Mouse (Mus musculus): ENCODE measurements around the gene Sptbn1. TPM values are rescaled to one million over a fixed set of nuclear protein-coding genes. Genes with fewer than 3 reads are reported as not detected.

Sptbn1 gene
- 21.4 and 43.1 TPM in 2 replicates for polyA plus RNA-seq (2012; rRNA removed)

GRCm38 (mm10) chr11:30267892-30268647, at the start of gene Sptbn1:
Gene Sptbn1, minus strand, starts transcription at chr11:30268175.
- WGBS = 1% methylated on average over 53 of the region's 81 CpGs
- peaks cover 23% of the 10 kb centered on the region for H3K27me3 ChIP-seq (ENCODE audit: control insufficient read depth, insufficient read depth, low read length)
- H3K4me1 ChIP-seq (ENCODE audit: control insufficient read depth, insufficient read depth, insufficient read length, low read length) = peaks cover 5% of the 10 kb centered on the region; the same call in 1 of the 2 replicates
- H3K27ac ChIP-seq (ENCODE audit: insufficient read depth, low read depth, low read length) = peak within 1 kb of the TSS; percentile 66
- H3K4me3 ChIP-seq (ENCODE audit: low read depth, low read length) = peak within 1 kb of the TSS; percentile 77
- peak; percentile 59; the same call in 1 of the 2 replicates for TF ChIP-seq POLR2A (IDR thresholded peaks at IDR 0.05; ENCODE audit: low read depth, low read length)
- no peak for TF ChIP-seq CTCF (IDR thresholded peaks at IDR 0.05; ENCODE audit: extremely low read depth, insufficient read length, insufficient replicate concordance, low read depth, low read length)
- no peaks in the 10 kb centered on the region for H3K36me3 ChIP-seq (ENCODE audit: control insufficient read depth, insufficient read depth, low read length)

- H3K27ac ChIP-seq (ENCODE audit: insufficient read depth, low read depth, low read length) = no peak overlapping the region
- no peak overlapping the region for H3K4me3 ChIP-seq (ENCODE audit: low read depth, low read length)
- no peaks in the 10 kb centered on the region for H3K36me3 ChIP-seq (ENCODE audit: control insufficient read depth, insufficient read depth, low read length)
- no peaks in the 10 kb centered on the region for H3K4me1 ChIP-seq (ENCODE audit: control insufficient read depth, insufficient read depth, insufficient read length, low read length)
- H3K27me3 ChIP-seq (ENCODE audit: control insufficient read depth, insufficient read depth, low read length) = no peaks in the 10 kb centered on the region
- no peak for TF ChIP-seq CTCF (IDR thresholded peaks at IDR 0.05; ENCODE audit: extremely low read depth, insufficient read length, insufficient replicate concordance, low read depth, low read length)
- TF ChIP-seq POLR2A (IDR thresholded peaks at IDR 0.05; ENCODE audit: low read depth, low read length) = no peak
Measured at GRCm38 (mm10) chr11:30294279-30294678, 26.3 kb upstream of the Sptbn1 start.

- Histone ChIP-seq H3K27me3 (ENCODE audit: control insufficient read depth, insufficient read depth, low read length) (no peaks in the 10 kb centered on the region), H3K36me3 (ENCODE audit: control insufficient read depth, insufficient read depth, low read length) (no peaks in the 10 kb centered on the region), H3K27ac (ENCODE audit: insufficient read depth, low read depth, low read length) (no peak overlapping the region), H3K4me1 (ENCODE audit: control insufficient read depth, insufficient read depth, insufficient read length, low read length) (no peaks in the 10 kb centered on the region), H3K4me3 (ENCODE audit: low read depth, low read length) (no peak overlapping the region)
- 84% methylated on average over 3 of the region's 3 CpGs for WGBS
- no peak for TF ChIP-seq POLR2A (IDR thresholded peaks at IDR 0.05; ENCODE audit: low read depth, low read length)
Measured at GRCm38 (mm10) chr11:30292221-30293160, 24.5 kb upstream of the Sptbn1 start.

- H3K27ac ChIP-seq (ENCODE audit: insufficient read depth, low read depth, low read length) = peak overlapping the region; percentile 61
- TF ChIP-seq CTCF (IDR thresholded peaks at IDR 0.05; ENCODE audit: extremely low read depth, insufficient read length, insufficient replicate concordance, low read depth, low read length) (no peak), POLR2A (IDR thresholded peaks at IDR 0.05; ENCODE audit: low read depth, low read length) (no peak)
- WGBS = 11% methylated on average over 8 of the region's 8 CpGs
Measured at GRCm38 (mm10) chr11:30291155-30291554, 23.2 kb upstream of the Sptbn1 start.

GRCm38 (mm10) chr11:30289470-30290431, 21.8 kb upstream of the Sptbn1 start:
- WGBS = 55% methylated on average over 7 of the region's 7 CpGs
- Histone ChIP-seq H3K4me3 (ENCODE audit: low read depth, low read length) (no peak overlapping the region), H3K36me3 (ENCODE audit: control insufficient read depth, insufficient read depth, low read length) (no peaks in the 10 kb centered on the region), H3K4me1 (ENCODE audit: control insufficient read depth, insufficient read depth, insufficient read length, low read length) (no peaks in the 10 kb centered on the region), H3K27me3 (ENCODE audit: control insufficient read depth, insufficient read depth, low read length) (no peaks in the 10 kb centered on the region), H3K27ac (ENCODE audit: insufficient read depth, low read depth, low read length) (0 out of 2 replicates have a peak overlapping the region, but pooled peaks have one; percentile 24)
- TF ChIP-seq CTCF (IDR thresholded peaks at IDR 0.05; ENCODE audit: extremely low read depth, insufficient read length, insufficient replicate concordance, low read depth, low read length) = no peak
- TF ChIP-seq POLR2A (IDR thresholded peaks at IDR 0.05; ENCODE audit: low read depth, low read length) = no peak

More at GRCm38 (mm10) chr11:30291155-30291554, 23.2 kb upstream of the Sptbn1 start:
- Histone ChIP-seq H3K27me3 (ENCODE audit: control insufficient read depth, insufficient read depth, low read length) (no peaks in the 10 kb centered on the region), H3K4me1 (ENCODE audit: control insufficient read depth, insufficient read depth, insufficient read length, low read length) (no peaks in the 10 kb centered on the region), H3K4me3 (ENCODE audit: low read depth, low read length) (no peak overlapping the region), H3K36me3 (ENCODE audit: control insufficient read depth, insufficient read depth, low read length) (no peaks in the 10 kb centered on the region)

GRCm38 (mm10) chr11:30288075-30288474, 20.1 kb upstream of the Sptbn1 start:
- TF ChIP-seq CTCF (IDR thresholded peaks at IDR 0.05; ENCODE audit: extremely low read depth, insufficient read length, insufficient replicate concordance, low read depth, low read length) = no peak
- no peak for TF ChIP-seq POLR2A (IDR thresholded peaks at IDR 0.05; ENCODE audit: low read depth, low read length)
- Histone ChIP-seq H3K4me3 (ENCODE audit: low read depth, low read length) (no peak overlapping the region), H3K27me3 (ENCODE audit: control insufficient read depth, insufficient read depth, low read length) (no peaks in the 10 kb centered on the region), H3K36me3 (ENCODE audit: control insufficient read depth, insufficient read depth, low read length) (no peaks in the 10 kb centered on the region), H3K27ac (ENCODE audit: insufficient read depth, low read depth, low read length) (no peak overlapping the region), H3K4me1 (ENCODE audit: control insufficient read depth, insufficient read depth, insufficient read length, low read length) (no peaks in the 10 kb centered on the region)
- 71% methylated on average over 2 of the region's 2 CpGs for WGBS

All from small intestine, adult 2 months (tissue).